Mouse (Mus musculus) cortical plate, adult 2 months (tissue): Measurements from ENCODE around the gene Osbpl10.

Experiments used
- CTCF ChIP-seq: fragments of 200-500 bp; IDR thresholded peaks from 2 replicates; pipeline ENCODE4 v1.5.1; 2011; ENCODE audit warnings: mild to moderate bottlenecking, control low read depth, low read length; ENCODE audit not compliant: insufficient read depth; ENCODE audit errors: extremely low read depth
- POLR2A ChIP-seq: fragments of 200-500 bp; IDR thresholded peaks from 2 replicates; pipeline ENCODE4 v1.6.1; 2011; ENCODE audit warnings: mild to moderate bottlenecking, low read length, control low read depth; ENCODE audit not compliant: insufficient read depth; ENCODE audit errors: extremely low read depth

DNA sequence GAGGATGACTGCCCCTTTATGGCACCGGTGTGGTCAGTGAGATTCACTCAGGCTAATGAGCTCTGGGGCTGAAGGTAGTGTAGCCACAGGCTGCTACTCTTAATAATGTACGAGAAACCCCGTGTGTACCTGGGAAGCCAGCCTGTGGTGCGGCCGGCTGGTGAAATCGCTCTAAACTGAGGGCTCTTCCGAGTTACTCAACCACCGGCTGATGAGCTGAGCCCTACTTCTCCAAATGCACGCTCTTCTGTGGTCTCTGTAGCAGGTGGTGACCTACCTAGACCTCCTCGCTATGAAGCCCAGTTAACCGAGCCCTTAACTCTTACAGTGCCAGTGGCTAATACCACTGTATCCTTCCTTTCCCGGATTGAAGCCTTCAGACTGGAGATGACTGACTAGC is 34.0 kb downstream of the Osbpl10 start:
- TF ChIP-seq POLR2A, result no peak
- TF ChIP-seq CTCF, result no peak
